Mouse (Mus musculus) heart, embryonic 14.5 days (tissue): ENCODE measurements at regions not wholly inside any gene's neighbourhood (a gene's known extent, or its start where the extent isn't known, plus 50 kb on each side); places are given as distances from the start of the nearest gene placed in this dataset.

Source experiments
- ATAC-seq: fragments of 200-750 bp; cut with Nextera tagmentation; 2 replicates; pipeline ENCODE4 v1.8.0; 2017; ENCODE audit warnings: low read depth, moderate TSS enrichment; ENCODE audit not compliant: insufficient number of reproducible peaks, insufficient read depth, low FRiP score
- H3K27ac ChIP-seq, 2 experiments: fragments of 200-500 bp in 1 of 2; fragments of 300-500 bp in 1 of 2; sonication (generic) in 1 of 2; replicated peaks in 1 of 2; 2 replicates each; pipeline ENCODE4 v1.5.1; 2012 to 2014; ENCODE audit warnings: low read depth in 2 of 2, low read length in 2 of 2, control low read depth in 1 of 2, mild to moderate bottlenecking in 1 of 2, mixed read lengths in 1 of 2; ENCODE audit not compliant: control insufficient read depth in 1 of 2, insufficient read depth in 1 of 2
- H3K27me3 ChIP-seq: fragments of 300-500 bp; sonication (generic); 2 replicates; pipeline ENCODE4 v1.6.1; 2014; ENCODE audit warnings: mild to moderate bottlenecking, low read length, control low read depth; ENCODE audit not compliant: control insufficient read depth, insufficient read depth
- H3K36me3 ChIP-seq: fragments of 300-500 bp; sonication (generic); 2 replicates; pipeline ENCODE4 v1.6.1; 2014; ENCODE audit warnings: mild to moderate bottlenecking, control low read depth, low read length, mixed read lengths; ENCODE audit not compliant: control insufficient read depth, insufficient read depth
- H3K4me1 ChIP-seq, 2 experiments: fragments of 200-500 bp in 1 of 2; fragments of 300-500 bp in 1 of 2; sonication (generic) in 1 of 2; 2 replicates each; pipeline ENCODE4 v1.6.1; 2012 to 2014; ENCODE audit warnings: low read length in 2 of 2, control low read depth in 1 of 2, mixed read lengths in 1 of 2; ENCODE audit not compliant: control insufficient read depth in 2 of 2, insufficient read depth in 2 of 2
- H3K4me2 ChIP-seq: fragments of 300-500 bp; sonication (generic); 2 replicates; pipeline ENCODE4 v1.6.1; 2014; ENCODE audit warnings: mild to moderate bottlenecking, low read length
- H3K4me3 ChIP-seq, 2 experiments: fragments of 200-500 bp in 1 of 2; fragments of 300-500 bp in 1 of 2; sonication (generic) in 1 of 2; 2 replicates each; pipeline ENCODE4 v1.5.1; 2012 to 2014; ENCODE audit warnings: low read length in 2 of 2, mild to moderate bottlenecking in 2 of 2, control low read depth in 1 of 2, low read depth in 1 of 2, moderate library complexity in 1 of 2; ENCODE audit not compliant: control insufficient read depth in 1 of 2, insufficient read depth in 1 of 2
- H3K9ac ChIP-seq: fragments of 300-500 bp; sonication (generic); 2 replicates; pipeline ENCODE4 v1.6.1; 2014; ENCODE audit warnings: mild to moderate bottlenecking, low read length
- H3K9me3 ChIP-seq: fragments of 300-500 bp; sonication (generic); 2 replicates; pipeline ENCODE4 v1.6.1; 2016; ENCODE audit warnings: low read length, control low read depth; ENCODE audit not compliant: control insufficient read depth
- WGBS: fragments of 180-500 bp; shearing (Covaris S2); extraction: QIAGEN DNeasy Blood & Tissue Kit; methylation state at CpG from one replicate; pipeline ENCODE4 v1.1.7; 2014; 5-methylcytosine and 5-hydroxymethylcytosine counted together

- Histone ChIP-seq H3K4me2 (no peak overlapping the region), H3K4me1 (no peaks in the 10 kb centered on the region), H3K36me3 (no peaks in the 10 kb centered on the region), H3K9me3 (no peaks in the 10 kb centered on the region), H3K27me3 (no peaks in the 10 kb centered on the region), H3K27ac (no peak overlapping the region), H3K9ac (no peak overlapping the region), H3K4me3 (no peak overlapping the region)
- 69% methylated on average over 5 of the region's 5 CpGs for WGBS
- ATAC-seq: no peak
Measured at GRCm38 (mm10) chr14:106219293-106219797, 113.3 kb downstream of the Trim52 start.

GRCm38 (mm10) chr14:106225401-106225800 lies 119.4 kb downstream of the Trim52 start:
- no peaks in the 10 kb centered on the region for H3K36me3 ChIP-seq
- ATAC-seq: no peak
- 73% methylated on average over 1 of the region's 1 CpGs for WGBS

GRCm38 (mm10) chr14:106241721-106242405 lies 135.9 kb downstream of the Trim52 start:
- no peak for ATAC-seq
- H3K9ac ChIP-seq: no peak overlapping the region
- H3K4me1 ChIP-seq: no peaks in the 10 kb centered on the region
- WGBS: 86% methylated on average over 5 of the region's 5 CpGs
- no peak overlapping the region for H3K27ac ChIP-seq
- H3K4me3 ChIP-seq: no peak overlapping the region
- H3K27me3 ChIP-seq: no peaks in the 10 kb centered on the region
- no peaks in the 10 kb centered on the region for H3K9me3 ChIP-seq
- H3K36me3 ChIP-seq: no peaks in the 10 kb centered on the region
- H3K4me2 ChIP-seq: no peak overlapping the region

More at GRCm38 (mm10) chr14:106225401-106225800, 119.4 kb downstream of the Trim52 start:
- Histone ChIP-seq H3K9me3 (no peaks in the 10 kb centered on the region), H3K4me1 (no peaks in the 10 kb centered on the region), H3K27ac (no peak overlapping the region), H3K27me3 (no peaks in the 10 kb centered on the region), H3K9ac (no peak overlapping the region), H3K4me3 (no peak overlapping the region), H3K4me2 (no peak overlapping the region)

DNA sequence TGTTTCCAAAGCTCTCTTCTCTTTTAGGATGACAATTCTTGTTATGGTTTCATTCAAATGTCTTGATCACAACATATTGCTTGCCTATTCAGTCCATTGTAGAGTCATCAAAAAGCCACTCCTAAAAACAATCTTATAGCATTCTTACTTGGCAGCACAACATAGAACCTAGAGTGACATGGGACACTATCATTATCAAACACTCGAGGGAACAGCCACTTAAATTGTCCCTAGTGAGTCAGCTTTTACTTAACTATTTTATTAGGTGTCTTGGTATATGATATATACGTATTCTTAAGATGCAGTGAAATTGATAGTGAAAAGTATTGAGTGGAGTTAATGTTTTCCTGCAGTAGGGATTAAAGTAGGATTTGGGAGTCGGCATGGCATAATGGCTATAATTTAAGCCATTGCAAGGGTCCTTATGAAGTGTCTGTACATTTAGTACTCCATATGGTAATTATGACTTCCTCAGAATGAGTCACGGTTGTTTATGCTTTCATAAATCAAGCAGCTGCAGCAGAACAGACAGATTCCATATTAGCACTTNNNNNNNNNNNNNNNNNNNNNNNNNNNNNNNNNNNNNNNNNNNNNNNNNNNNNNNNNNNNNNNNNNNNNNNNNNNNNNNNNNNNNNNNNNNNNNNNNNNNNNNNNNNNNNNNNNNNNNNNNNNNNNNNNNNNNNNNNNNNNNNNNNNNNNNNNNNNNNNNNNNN lies 153.6 kb downstream of the Trim52 start:
- Histone ChIP-seq H3K9me3 (no peaks in the 10 kb centered on the region), H3K36me3 (no peaks in the 10 kb centered on the region), H3K27ac (no peak overlapping the region), H3K4me3 (no peak overlapping the region), H3K9ac (no peak overlapping the region), H3K4me2 (no peak overlapping the region), H3K27me3 (no peaks in the 10 kb centered on the region), H3K4me1 (no peaks in the 10 kb centered on the region)
- WGBS: 71% methylated on average over 4 of the region's 4 CpGs
- ATAC-seq: no peak

GRCm38 (mm10) chr14:106265290-106265689 lies 159.3 kb downstream of the Trim52 start:
- H3K9ac ChIP-seq: no peak overlapping the region
- ATAC-seq: no peak
- no peaks in the 10 kb centered on the region for H3K4me1 ChIP-seq
- H3K27me3 ChIP-seq: no peaks in the 10 kb centered on the region
- no peak overlapping the region for H3K4me3 ChIP-seq
- H3K36me3 ChIP-seq: no peaks in the 10 kb centered on the region
- no peak overlapping the region for H3K27ac ChIP-seq
- H3K4me2 ChIP-seq: no peak overlapping the region
- 82% methylated on average over 3 of the region's 3 CpGs for WGBS
- H3K9me3 ChIP-seq: no peaks in the 10 kb centered on the region

DNA sequence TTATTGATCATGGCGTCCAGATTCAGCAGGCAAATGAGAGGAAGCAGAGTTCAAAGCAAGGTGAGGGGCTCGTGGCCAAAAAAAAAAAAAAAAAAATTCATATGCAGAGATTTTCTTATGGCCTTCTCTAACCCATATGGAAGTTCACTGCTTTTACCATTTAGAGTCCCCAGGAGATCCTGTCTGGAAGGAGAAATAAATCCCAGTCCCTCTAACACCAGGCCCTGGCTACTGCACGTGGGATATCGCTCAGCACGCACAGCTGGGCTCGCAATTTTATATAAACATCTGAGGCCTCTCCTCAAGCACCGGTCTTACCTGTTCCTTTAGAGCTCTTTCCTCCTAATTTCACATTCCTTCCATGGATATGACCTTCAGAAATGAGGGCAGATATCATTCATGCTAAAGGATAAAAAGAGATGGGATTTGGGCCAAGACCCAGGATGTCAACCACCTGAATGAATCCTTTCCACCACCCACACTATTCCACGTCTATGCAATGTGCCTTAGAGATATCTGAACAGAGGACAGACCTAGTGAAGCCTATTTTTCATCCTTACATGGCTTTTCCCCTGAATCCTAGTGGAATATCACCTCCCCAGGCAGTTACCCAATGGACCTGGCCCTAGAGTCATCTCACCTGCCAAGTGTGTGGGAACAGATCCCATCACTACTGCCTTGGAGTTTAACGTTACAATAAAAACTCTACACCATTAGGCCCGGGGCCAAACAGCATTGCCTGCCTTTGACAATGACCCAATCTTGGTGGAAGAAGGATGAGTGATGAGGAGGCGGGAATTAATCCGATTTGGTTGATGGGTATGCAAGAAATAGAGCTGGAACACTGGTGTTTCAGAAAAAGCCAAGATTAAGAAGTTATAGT lies 161.9 kb downstream of the Trim52 start:
- Histone ChIP-seq H3K4me2 (no peak overlapping the region), H3K9ac (no peak overlapping the region), H3K9me3 (no peaks in the 10 kb centered on the region), H3K36me3 (no peaks in the 10 kb centered on the region), H3K4me1 (no peaks in the 10 kb centered on the region), H3K27ac (no peak overlapping the region), H3K4me3 (no peak overlapping the region), H3K27me3 (no peaks in the 10 kb centered on the region)
- no peak for ATAC-seq
- WGBS: 82% methylated on average over 12 of the region's 12 CpGs

- Histone ChIP-seq H3K36me3 (no peaks in the 10 kb centered on the region), H3K27ac (no peak overlapping the region), H3K27me3 (no peaks in the 10 kb centered on the region), H3K9ac (no peak overlapping the region), H3K4me2 (no peak overlapping the region), H3K9me3 (no peaks in the 10 kb centered on the region), H3K4me1 (no peaks in the 10 kb centered on the region), H3K4me3 (no peak overlapping the region)
- ATAC-seq: no peak
- WGBS: 67% methylated on average over 6 of the region's 6 CpGs
Measured at GRCm38 (mm10) chr14:106269680-106270079, 163.7 kb downstream of the Trim52 start.
